Mouse (Mus musculus): ENCODE data around the gene Fam89a. TPM values are rescaled to one million over a fixed set of nuclear protein-coding genes. Genes with fewer than 3 reads are reported as not detected.

Fam89a gene
- polyA plus RNA-seq, 1 experiment from 2014 or later = 6.6 TPM

Other genes with a start within 250 kb of the Fam89a start
- 38.1 and 40.5 TPM in 2 replicates for gene Cog2, start 231.1 kb downstream of the Fam89a start, polyA plus RNA-seq (2015; fragmentation: Nextera tagmentation; extraction: Ambion mirVana)
- 3.0 and 4.2 TPM in 2 replicates for gene Agt, start 182.1 kb downstream of the Fam89a start, polyA plus RNA-seq (2015; fragmentation: Nextera tagmentation; extraction: Ambion mirVana)
- gene Capn9, start 175.7 kb downstream of the Fam89a start, polyA plus RNA-seq (2015; fragmentation: Nextera tagmentation; extraction: Ambion mirVana) = 0.25 and 0.55 TPM in 2 replicates
- gene 2310022B05Rik, start 88.5 kb downstream of the Fam89a start, polyA plus RNA-seq (2015; fragmentation: Nextera tagmentation; extraction: Ambion mirVana) = 37.3 and 38.6 TPM in 2 replicates
- 39.7 and 41.2 TPM in 2 replicates for gene Ttc13, start 29.8 kb downstream of the Fam89a start, polyA plus RNA-seq (2015; fragmentation: Nextera tagmentation; extraction: Ambion mirVana)
- gene Arv1, start 29.7 kb downstream of the Fam89a start, polyA plus RNA-seq (2015; fragmentation: Nextera tagmentation; extraction: Ambion mirVana) = 19.4 and 21.6 TPM in 2 replicates
- 0.13 and 0.17 TPM in 2 replicates for gene Trim67, start 41.3 kb upstream of the Fam89a start, polyA plus RNA-seq (2015; fragmentation: Nextera tagmentation; extraction: Ambion mirVana)
- gene Gnpat, start 111.2 kb upstream of the Fam89a start, polyA plus RNA-seq (2015; fragmentation: Nextera tagmentation; extraction: Ambion mirVana) = 85.8 and 87.1 TPM in 2 replicates
- gene 2810004N23Rik, start 111.3 kb upstream of the Fam89a start, polyA plus RNA-seq (2015; fragmentation: Nextera tagmentation; extraction: Ambion mirVana) = 41.8 and 42.4 TPM in 2 replicates
- 8.9 and 9.5 TPM in 2 replicates for gene Exoc8, start 145.9 kb upstream of the Fam89a start, polyA plus RNA-seq (2015; fragmentation: Nextera tagmentation; extraction: Ambion mirVana)
- 12.4 and 12.6 TPM in 2 replicates for gene Sprtn, start 146.1 kb upstream of the Fam89a start, polyA plus RNA-seq (2015; fragmentation: Nextera tagmentation; extraction: Ambion mirVana)
- 13.6 and 15.6 TPM in 2 replicates for gene Egln1, start 197.5 kb upstream of the Fam89a start, polyA plus RNA-seq (2015; fragmentation: Nextera tagmentation; extraction: Ambion mirVana)

Data from embryonic facial prominence, embryonic 15.5 days (tissue).